Mouse (Mus musculus) cerebellum, postnatal 25 days (tissue): ENCODE results near the gene Gprc5b.
A peak's percentile ranks its signal among the peaks of the same experiment; 100 is the strongest.

Experiments used
- DNase-seq, 2 experiments: peaks; one replicate each; pipeline ENCODE4 v3.0.0; 2021; ENCODE audit warnings: mixed read lengths in 2 of 2

Gprc5b gene

GRCm38 (mm10) chr7:118989275-118989856 is 5.6 kb downstream of the Gprc5b start:
- DNase-seq = peak in 1 of 2 experiments; percentile 10

GRCm38 (mm10) chr7:118986369-118986768 is 8.6 kb downstream of the Gprc5b start:
- DNase-seq = no peak

GRCm38 (mm10) chr7:118985786-118986185 is 9.2 kb downstream of the Gprc5b start:
- peak in 1 of 2 experiments; percentile 23 for DNase-seq

- DNase-seq = peak; percentile 97 to 98
Observed at GRCm38 (mm10) chr7:118983961-118984360, 11.1 kb downstream of the Gprc5b start.

- DNase-seq = peak in 1 of 2 experiments; percentile 19
Observed at GRCm38 (mm10) chr7:118982586-118982985, 12.4 kb downstream of the Gprc5b start.

GRCm38 (mm10) chr7:118981831-118982230 is 13.2 kb downstream of the Gprc5b start:
- peak in 1 of 2 experiments; percentile 8 for DNase-seq

- DNase-seq = peak; percentile 36 to 37
Observed at GRCm38 (mm10) chr7:118981346-118981745, 13.7 kb downstream of the Gprc5b start.

- peak; percentile 87 to 89 for DNase-seq
Observed at GRCm38 (mm10) chr7:118979708-118980107, 15.3 kb downstream of the Gprc5b start.

- DNase-seq = peak; percentile 45 to 48
Observed at GRCm38 (mm10) chr7:118979121-118979520, 15.9 kb downstream of the Gprc5b start.

- DNase-seq = peak; percentile 36 to 40
Observed at GRCm38 (mm10) chr7:118977167-118977543, 17.9 kb downstream of the Gprc5b start.

GRCm38 (mm10) chr7:118976414-118977166 is 18.4 kb downstream of the Gprc5b start:
- peak; percentile 77 to 81 for DNase-seq

- DNase-seq = peak in 1 of 2 experiments; percentile 23
Observed at GRCm38 (mm10) chr7:118975837-118976236, 19.2 kb downstream of the Gprc5b start.

GRCm38 (mm10) chr7:118973377-118973776 is 21.6 kb downstream of the Gprc5b start:
- DNase-seq = peak in 1 of 2 experiments; percentile 21

GRCm38 (mm10) chr7:118972306-118972705 is 22.7 kb downstream of the Gprc5b start:
- DNase-seq = peak; percentile 38 to 46

GRCm38 (mm10) chr7:118971499-118971898 is 23.5 kb downstream of the Gprc5b start:
- DNase-seq = no peak

GRCm38 (mm10) chr7:118968870-118969269 is 26.1 kb downstream of the Gprc5b start:
- no peak for DNase-seq

GRCm38 (mm10) chr7:118965198-118965597 is 29.8 kb downstream of the Gprc5b start:
- DNase-seq = peak; percentile 52 to 55

GRCm38 (mm10) chr7:118964777-118965176 is 30.2 kb downstream of the Gprc5b start:
- DNase-seq = no peak

GRCm38 (mm10) chr7:118959209-118959608 is 35.8 kb downstream of the Gprc5b start:
- no peak for DNase-seq

- no peak for DNase-seq
Observed at GRCm38 (mm10) chr7:118956616-118957246, 38.3 kb downstream of the Gprc5b start.

GRCm38 (mm10) chr7:118954968-118955367 is 40.0 kb downstream of the Gprc5b start:
- DNase-seq = no peak

- DNase-seq = peak in 1 of 2 experiments; percentile 31
Observed at GRCm38 (mm10) chr7:118953626-118954282, 41.3 kb downstream of the Gprc5b start.

- DNase-seq = no peak
Observed at GRCm38 (mm10) chr7:118949749-118950148, 45.3 kb downstream of the Gprc5b start.
